Mouse (Mus musculus) liver, embryonic 11.5 days (tissue): Measurements from ENCODE around the gene Spock1. TPM values are rescaled to one million over a fixed set of nuclear protein-coding genes. Genes with fewer than 3 reads are reported as not detected.

Experiments
- ATAC-seq: fragments of 200-750 bp; cut with Nextera tagmentation; replicated peaks from 2 replicates; pipeline ENCODE4 v1.8.0; 2017; ENCODE audit warnings: moderate number of reproducible peaks, mild to moderate bottlenecking, moderate TSS enrichment, moderate library complexity; ENCODE audit not compliant: low FRiP score
- DNase-seq: peaks from one replicate; pipeline ENCODE4 v3.0.0-alpha.2; 2017; ENCODE audit warnings: low spot score
- H3K27ac ChIP-seq: fragments of 300-500 bp; sonication (generic); 2 replicates; pipeline ENCODE4 v1.5.1; 2014; ENCODE audit warnings: mild to moderate bottlenecking, low read depth, low read length, control low read depth
- H3K27me3 ChIP-seq: fragments of 300-500 bp; sonication (generic); replicated peaks from 2 replicates; pipeline ENCODE4 v1.6.1; 2014; ENCODE audit warnings: low read length, mixed read lengths; ENCODE audit not compliant: control insufficient read depth, insufficient read depth
- H3K36me3 ChIP-seq: fragments of 300-500 bp; sonication (generic); 2 replicates; pipeline ENCODE4 v1.6.1; 2014; ENCODE audit warnings: mild to moderate bottlenecking, low read length, moderate library complexity, mixed read lengths; ENCODE audit not compliant: control insufficient read depth, insufficient read depth
- H3K4me1 ChIP-seq: fragments of 300-500 bp; sonication (generic); replicated peaks from 2 replicates; pipeline ENCODE4 v1.6.1; 2014; ENCODE audit warnings: low read length, mixed read lengths; ENCODE audit not compliant: control insufficient read depth, insufficient read depth
- H3K4me2 ChIP-seq: fragments of 300-500 bp; sonication (generic); 2 replicates; pipeline ENCODE4 v1.6.1; 2014; ENCODE audit warnings: mild to moderate bottlenecking, control low read depth, moderate library complexity
- H3K4me3 ChIP-seq: fragments of 300-500 bp; sonication (generic); 2 replicates; pipeline ENCODE4 v1.5.1; 2014; ENCODE audit warnings: low read depth, low read length, control low read depth
- H3K9ac ChIP-seq: fragments of 300-500 bp; sonication (generic); 2 replicates; pipeline ENCODE4 v1.6.1; 2014; ENCODE audit warnings: low read depth, low read length, control low read depth
- H3K9me3 ChIP-seq: fragments of 300-500 bp; sonication (generic); 2 replicates; pipeline ENCODE4 v1.6.1; 2016; ENCODE audit warnings: low read length, inconsistent platforms, mixed read lengths; ENCODE audit not compliant: control insufficient read depth
- WGBS: fragments of 180-500 bp; shearing (Covaris S2); extraction: QIAGEN DNeasy Blood & Tissue Kit; methylation state at CpG from one replicate; pipeline ENCODE4 v1.1.7; 2014; 5-methylcytosine and 5-hydroxymethylcytosine counted together
- polyA plus RNA-seq: library from polyadenylated mRNA; unstranded; fragments of >200 nt; fragmentation: Nextera tagmentation; extraction: Ambion mirVana; gene quantifications from 2 replicates; pipeline ENCODE4 v1.2.1, GENCODE M21; 2014

Gene Spock1
- polyA plus RNA-seq, 1 experiment from 2014 or later: 1.2 TPM

DNA sequence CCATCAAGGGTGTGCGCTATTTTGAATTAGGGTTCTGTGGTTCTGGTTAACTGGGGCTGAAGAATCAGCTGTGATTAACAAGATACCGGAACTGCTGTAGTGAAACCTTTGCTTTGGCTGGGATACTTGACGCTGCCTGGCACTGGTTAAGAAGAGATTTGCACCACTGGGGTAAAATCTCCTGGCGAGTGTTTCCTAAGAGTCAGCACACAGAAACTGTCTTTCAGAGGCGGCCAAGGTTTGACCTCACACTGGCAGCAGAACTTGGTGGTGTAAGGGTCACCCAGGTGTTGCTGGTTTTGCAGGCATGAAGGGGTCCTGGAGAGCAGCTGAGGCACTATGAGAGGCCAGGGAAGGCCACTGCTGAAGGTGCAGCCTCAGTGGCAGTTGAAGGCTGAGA, 489.4 kb downstream of the Spock1 start:
- Histone ChIP-seq H3K36me3 (no peaks in the 10 kb centered on the region), H3K4me2 (no peak overlapping the region), H3K9ac (no peak overlapping the region), H3K27ac (no peak overlapping the region), H3K27me3 (no peaks in the 10 kb centered on the region), H3K4me3 (no peak overlapping the region), H3K9me3 (no peaks in the 10 kb centered on the region), H3K4me1 (no peaks in the 10 kb centered on the region)
- 79% methylated on average over 5 of the region's 5 CpGs for WGBS
- no peak for ATAC-seq
- no peak for DNase-seq

DNA sequence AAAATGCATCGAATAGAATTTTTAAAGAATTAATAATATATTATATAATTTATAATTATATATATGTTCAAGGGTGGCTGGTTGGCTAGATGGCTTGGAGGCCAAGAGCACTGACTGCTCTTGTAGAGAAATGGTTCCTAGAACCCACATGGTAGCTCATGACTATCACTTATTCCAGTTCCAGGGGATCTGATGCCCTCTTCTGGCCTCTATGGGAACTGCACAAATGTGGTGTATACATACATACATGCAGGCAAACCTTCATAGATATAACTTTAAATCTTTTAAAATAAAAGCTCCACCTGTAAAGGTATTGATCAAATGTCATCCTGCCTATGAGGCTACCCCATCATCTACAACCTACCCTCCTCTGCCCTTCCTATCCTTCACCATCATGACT, 493.4 kb downstream of the Spock1 start:
- DNase-seq (no peak), ATAC-seq (no peak)
- H3K27me3 ChIP-seq: no peaks in the 10 kb centered on the region
- H3K4me2 ChIP-seq: no peak overlapping the region
- H3K27ac ChIP-seq: no peak overlapping the region
- H3K4me1 ChIP-seq: no peaks in the 10 kb centered on the region
- no peak overlapping the region for H3K9ac ChIP-seq
- H3K9me3 ChIP-seq: no peaks in the 10 kb centered on the region
- 92% methylated on average over 1 of the region's 1 CpGs for WGBS
- no peak overlapping the region for H3K4me3 ChIP-seq
- H3K36me3 ChIP-seq: no peaks in the 10 kb centered on the region

DNA sequence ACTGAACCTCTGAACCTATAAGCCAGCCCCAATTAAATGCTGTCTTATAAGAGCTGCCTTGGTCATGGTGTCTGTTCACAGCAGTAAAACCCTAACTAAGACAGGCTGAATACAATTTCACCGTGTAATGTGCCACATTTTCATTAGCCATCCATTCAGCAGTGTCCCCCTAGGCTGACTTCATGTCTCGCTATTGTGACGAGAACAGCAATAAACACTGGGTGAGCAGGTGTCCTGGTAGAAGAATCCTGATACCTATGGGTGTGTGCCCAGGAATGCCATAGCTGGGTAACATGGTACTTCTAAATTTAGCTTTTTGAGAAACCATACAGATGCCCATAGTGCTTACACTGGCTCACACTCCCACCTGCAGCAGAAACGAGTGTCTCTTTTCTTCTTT, 500.5 kb downstream of the Spock1 start:
- Histone ChIP-seq H3K9me3 (no peaks in the 10 kb centered on the region), H3K4me2 (no peak overlapping the region), H3K27ac (no peak overlapping the region), H3K36me3 (no peaks in the 10 kb centered on the region), H3K4me3 (no peak overlapping the region), H3K27me3 (no peaks in the 10 kb centered on the region), H3K9ac (no peak overlapping the region), H3K4me1 (no peaks in the 10 kb centered on the region)
- DNase-seq (no peak), ATAC-seq (no peak)
- 81% methylated on average over 4 of the region's 4 CpGs for WGBS

DNA sequence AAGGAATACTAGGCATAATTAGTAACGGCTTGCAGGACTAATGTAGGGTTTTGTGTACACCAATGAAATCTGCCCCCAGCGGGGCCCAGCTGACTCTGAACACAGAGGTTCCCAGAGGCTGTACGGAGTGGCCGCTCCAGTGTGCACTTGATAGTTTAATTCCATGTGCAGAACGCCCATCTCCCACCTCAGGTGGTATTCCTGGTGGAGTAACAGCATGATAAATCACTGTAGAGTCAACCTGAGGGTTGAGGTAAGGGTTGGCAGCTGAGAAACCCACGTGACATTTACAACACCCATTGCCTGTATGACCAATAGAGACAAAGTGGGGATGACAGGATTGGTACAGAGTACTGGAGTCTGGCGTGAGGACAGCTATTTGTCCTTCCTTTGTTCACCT, 505.7 kb downstream of the Spock1 start:
- Histone ChIP-seq H3K27ac (no peak overlapping the region), H3K9ac (no peak overlapping the region), H3K9me3 (no peaks in the 10 kb centered on the region), H3K36me3 (no peaks in the 10 kb centered on the region), H3K4me2 (no peak overlapping the region), H3K27me3 (no peaks in the 10 kb centered on the region), H3K4me3 (no peak overlapping the region), H3K4me1 (no peaks in the 10 kb centered on the region)
- 74% methylated on average over 7 of the region's 7 CpGs for WGBS
- DNase-seq (no peak), ATAC-seq (no peak)

DNA sequence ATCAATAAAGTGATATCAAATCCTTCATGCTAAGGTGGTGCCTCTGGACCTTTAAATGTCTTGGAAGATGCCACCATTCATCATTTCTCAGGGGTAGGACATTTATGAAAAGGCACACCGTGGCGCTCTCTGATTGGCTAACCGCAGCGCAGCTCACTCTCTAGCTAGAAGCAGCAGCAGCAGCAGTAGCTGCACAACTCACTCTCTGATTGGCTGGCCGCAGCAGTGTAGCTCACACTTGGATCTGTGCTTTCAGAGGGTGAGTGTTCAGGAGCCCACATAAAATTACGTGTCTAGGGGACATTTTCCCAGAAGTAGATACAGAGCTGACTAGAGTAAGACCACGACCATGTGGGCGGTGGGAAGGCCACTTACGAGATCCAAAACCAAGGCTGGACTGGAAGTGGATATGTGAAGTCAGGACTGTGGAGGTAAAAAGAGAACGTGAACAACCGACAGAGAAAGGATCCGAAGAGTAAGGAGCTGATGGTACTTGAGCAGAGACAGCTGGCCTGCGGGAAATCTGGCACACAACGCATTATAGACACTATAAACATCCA, 535.9 kb downstream of the Spock1 start:
- no peak overlapping the region for H3K9ac ChIP-seq
- H3K4me1 ChIP-seq: no peaks in the 10 kb centered on the region
- H3K9me3 ChIP-seq: no peaks in the 10 kb centered on the region
- no peak overlapping the region for H3K4me2 ChIP-seq
- WGBS: 87% methylated on average over 14 of the region's 14 CpGs
- H3K36me3 ChIP-seq: no peaks in the 10 kb centered on the region
- ATAC-seq: no peak
- H3K27me3 ChIP-seq: no peaks in the 10 kb centered on the region
- no peak overlapping the region for H3K27ac ChIP-seq
- DNase-seq: no peak
- no peak overlapping the region for H3K4me3 ChIP-seq

Other genes starting within 250 kb of the Spock1 start
- gene Klhl3, start 205.3 kb upstream of the Spock1 start, polyA plus RNA-seq: 1.9 and 2.7 TPM in 2 replicates
- 18.7 and 22.8 TPM in 2 replicates for gene Hnrnpa0, start 220.2 kb upstream of the Spock1 start, polyA plus RNA-seq
- 37.9 and 38.0 TPM in 2 replicates for gene Idnk, start 249.3 kb upstream of the Spock1 start, polyA plus RNA-seq